Mouse (Mus musculus) forebrain, embryonic 10.5 days (tissue): ENCODE measurements at regions not wholly inside any gene's neighbourhood (a gene's known extent, or its start where the extent isn't known, plus 50 kb on each side); places are given as distances from the start of the nearest gene placed in this dataset.
A peak's percentile ranks its signal among the peaks of the same experiment; 100 is the strongest.

ENCODE experiments used
- DNase-seq: peaks from one replicate; pipeline ENCODE4 v3.0.0-alpha.2; 2017; ENCODE audit warnings: low spot score; ENCODE audit errors: extremely low spot score
- H3K27ac ChIP-seq: fragments of 300-500 bp; sonication (generic); 2 replicates; pipeline ENCODE4 v1.5.1; 2016; ENCODE audit warnings: mild to moderate bottlenecking
- H3K27me3 ChIP-seq: fragments of 300-500 bp; sonication (generic); 2 replicates; pipeline ENCODE4 v1.6.1; 2016; ENCODE audit warnings: mild to moderate bottlenecking; ENCODE audit not compliant: poor library complexity, severe bottlenecking
- H3K36me3 ChIP-seq: fragments of 300-500 bp; sonication (generic); replicated peaks from 2 replicates; pipeline ENCODE4 v1.6.1; 2016; ENCODE audit warnings: mild to moderate bottlenecking, moderate library complexity
- H3K4me1 ChIP-seq: fragments of 300-500 bp; sonication (generic); 2 replicates; pipeline ENCODE4 v1.6.1; 2016
- H3K4me3 ChIP-seq: fragments of 300-500 bp; sonication (generic); 2 replicates; pipeline ENCODE4 v1.5.1; 2016; ENCODE audit warnings: mild to moderate bottlenecking, moderate library complexity
- H3K9me3 ChIP-seq: fragments of 300-500 bp; sonication (generic); 2 replicates; pipeline ENCODE4 v1.6.1; 2016; ENCODE audit warnings: mild to moderate bottlenecking, moderate library complexity
- WGBS: fragments of 180-500 bp; shearing (Covaris S2); methylation state at CpG from one replicate; pipeline ENCODE4 v1.1.7; 2016; 5-methylcytosine and 5-hydroxymethylcytosine counted together

DNA sequence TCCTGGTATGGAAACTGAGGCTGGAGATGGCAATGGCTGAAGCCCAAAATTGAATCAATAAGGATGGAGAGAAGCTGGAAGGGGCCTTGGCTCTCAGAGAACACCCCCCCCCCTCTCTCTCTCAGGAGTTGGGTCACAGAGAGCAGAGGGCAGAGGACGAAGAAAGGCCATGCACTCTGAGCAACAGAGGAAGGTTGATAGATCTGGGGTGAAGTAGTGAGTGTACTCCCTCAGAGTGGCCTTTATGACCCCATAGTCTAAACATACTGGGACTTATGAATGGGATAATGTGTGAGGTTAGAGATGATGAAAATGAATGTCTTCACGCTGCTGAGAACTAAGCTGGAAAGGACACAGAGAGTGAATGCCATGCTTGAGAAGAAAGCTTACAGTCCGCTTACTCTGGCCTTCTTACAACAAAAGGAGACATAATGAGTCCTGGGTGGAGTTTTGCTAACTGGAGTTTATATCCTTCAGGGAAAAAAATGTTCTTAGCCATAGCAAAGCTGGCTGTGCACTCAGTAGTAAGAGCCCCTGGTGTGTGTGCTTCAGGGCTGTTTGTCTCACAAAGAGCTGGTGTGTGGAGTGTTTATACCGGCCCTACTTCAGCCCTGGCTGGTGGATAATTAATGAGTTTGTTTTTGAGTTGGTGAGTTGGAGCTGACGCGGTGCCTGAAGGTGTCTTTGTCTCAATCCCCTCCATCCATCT lies 120.4 kb upstream of the Opcml start:
- DNase-seq: peak; percentile 20
- 16% methylated on average over 6 of the region's 6 CpGs for WGBS
- H3K27me3 ChIP-seq: no peaks in the 10 kb centered on the region
- peak overlapping the region; percentile 67; the same call in 1 of the 2 replicates for H3K27ac ChIP-seq
- no peaks in the 10 kb centered on the region for H3K36me3 ChIP-seq
- no peak overlapping the region for H3K4me3 ChIP-seq
- no peaks in the 10 kb centered on the region for H3K9me3 ChIP-seq
- peaks cover 18% of the 10 kb centered on the region for H3K4me1 ChIP-seq

DNA sequence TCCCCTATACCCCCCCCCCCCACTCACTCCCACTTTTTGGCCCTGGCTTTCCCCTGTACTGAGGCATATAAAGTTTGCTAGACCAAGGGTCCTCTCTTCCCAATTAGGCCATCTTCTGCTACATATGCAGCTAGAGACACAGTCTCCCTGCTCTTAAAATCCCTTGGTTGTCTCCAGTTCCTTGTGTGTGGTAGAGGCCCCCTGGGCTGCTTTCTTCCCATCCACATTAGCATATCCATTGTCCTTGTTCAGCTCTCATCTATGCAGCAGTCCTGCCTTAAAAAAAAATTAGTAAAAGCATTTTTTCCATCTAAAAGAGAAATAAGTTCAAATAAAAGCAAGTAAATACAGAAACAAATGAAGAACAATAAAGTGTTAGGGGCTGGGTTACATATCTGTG lies 105.2 kb upstream of the Opcml start:
- DNase-seq: no peak
- H3K4me3 ChIP-seq: no peak overlapping the region
- H3K27me3 ChIP-seq: no peaks in the 10 kb centered on the region
- peaks cover 4% of the 10 kb centered on the region; the same call in 1 of the 2 replicates for H3K4me1 ChIP-seq
- H3K9me3 ChIP-seq: no peaks in the 10 kb centered on the region
- H3K27ac ChIP-seq: no peak overlapping the region
- H3K36me3 ChIP-seq: no peaks in the 10 kb centered on the region

DNA sequence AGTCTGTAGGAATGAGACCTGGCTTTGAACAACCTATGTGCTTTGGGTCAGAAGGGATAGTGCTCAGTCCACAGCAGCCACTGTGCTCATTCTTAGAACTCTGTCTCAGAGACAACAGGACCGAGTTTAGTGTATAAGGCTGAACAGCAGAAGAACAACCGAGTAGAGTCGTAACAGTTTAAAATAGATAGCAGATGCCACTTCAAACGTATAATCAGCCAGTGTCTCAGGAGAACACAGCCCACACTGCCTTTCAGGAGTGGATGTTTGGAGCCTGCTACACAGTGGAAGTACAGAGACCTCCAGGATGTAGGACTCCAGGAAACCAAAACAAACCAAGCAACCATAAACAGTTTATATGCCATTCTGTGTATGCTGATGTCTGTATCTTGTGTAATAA lies 99.0 kb upstream of the Opcml start:
- no peak overlapping the region for H3K4me3 ChIP-seq
- peaks cover 5% of the 10 kb centered on the region; the same call in 1 of the 2 replicates for H3K4me1 ChIP-seq
- no peaks in the 10 kb centered on the region for H3K9me3 ChIP-seq
- no peak overlapping the region for H3K27ac ChIP-seq
- H3K36me3 ChIP-seq: no peaks in the 10 kb centered on the region
- whole genome bisulfite sequencing: 86% methylated on average over 4 of the region's 4 CpGs
- DNase-seq: no peak
- H3K27me3 ChIP-seq: no peaks in the 10 kb centered on the region

DNA sequence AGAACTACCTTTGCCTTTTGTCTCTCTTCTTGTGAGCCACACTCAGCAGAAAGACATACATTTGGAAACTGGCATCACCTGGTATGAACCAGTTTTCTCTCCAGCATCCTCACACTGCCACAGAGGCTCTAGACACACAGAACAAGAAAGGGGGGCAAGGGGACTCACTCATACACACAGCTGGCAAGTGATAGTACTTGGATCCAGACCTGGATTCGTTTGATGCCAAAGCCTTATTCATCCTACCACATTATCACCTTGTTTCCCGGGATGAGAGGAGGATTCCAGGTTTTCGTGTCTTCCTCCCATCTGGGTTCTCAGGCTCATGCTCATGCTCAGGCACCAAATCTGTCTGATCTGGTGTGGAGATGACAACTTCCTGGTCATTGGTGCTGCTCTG lies 97.8 kb upstream of the Opcml start:
- Histone ChIP-seq H3K36me3 (no peaks in the 10 kb centered on the region), H3K27ac (no peak overlapping the region), H3K9me3 (no peaks in the 10 kb centered on the region), H3K4me1 (peaks cover 5% of the 10 kb centered on the region; the same call in 1 of the 2 replicates), H3K27me3 (no peaks in the 10 kb centered on the region), H3K4me3 (no peak overlapping the region)
- DNase-seq: no peak
- 86% methylated on average over 3 of the region's 3 CpGs for WGBS

DNA sequence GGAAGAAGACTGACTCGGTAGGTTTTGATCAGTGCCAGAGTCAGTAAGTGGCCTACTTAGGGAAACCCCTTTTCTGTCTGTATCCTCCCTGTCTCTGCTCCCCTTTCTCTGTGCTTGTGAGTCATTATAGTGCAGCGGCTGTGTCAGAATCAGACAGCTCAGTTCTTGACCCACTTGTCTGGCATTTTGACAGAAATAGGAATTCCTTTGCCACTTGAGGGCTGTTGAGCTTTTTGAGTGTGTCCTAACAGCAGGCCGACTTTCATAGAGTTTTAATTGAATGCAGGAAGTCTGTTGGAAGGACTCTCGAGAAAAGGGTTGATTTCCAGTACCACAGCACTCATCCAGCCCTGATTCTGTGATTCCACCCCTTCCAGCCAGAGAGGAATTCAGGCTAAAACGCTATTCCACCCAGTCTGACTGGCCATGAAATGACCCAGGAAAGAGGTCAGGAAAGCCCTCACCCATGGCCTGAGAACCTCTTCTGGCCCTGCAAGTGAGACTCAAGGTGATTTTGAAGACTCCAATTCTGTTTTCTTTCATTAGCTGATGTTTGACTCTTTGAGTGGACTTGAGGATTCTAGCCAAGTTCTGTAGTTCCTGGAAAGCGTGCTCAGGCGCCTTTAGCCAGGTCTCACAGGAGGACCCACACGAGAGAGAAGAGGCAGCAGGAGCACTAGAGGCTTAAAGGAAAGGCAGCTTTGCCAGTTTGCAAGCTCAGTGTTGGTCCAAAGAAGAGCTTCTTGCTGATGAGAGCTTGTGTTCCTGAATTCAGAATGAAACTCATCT lies 95.6 kb upstream of the Opcml start:
- Histone ChIP-seq H3K9me3 (no peaks in the 10 kb centered on the region), H3K27me3 (no peaks in the 10 kb centered on the region), H3K4me3 (no peak overlapping the region), H3K4me1 (peaks cover 5% of the 10 kb centered on the region; the same call in 1 of the 2 replicates), H3K36me3 (no peaks in the 10 kb centered on the region), H3K27ac (no peak overlapping the region)
- WGBS: 77% methylated on average over 8 of the region's 8 CpGs
- no peak for DNase-seq

DNA sequence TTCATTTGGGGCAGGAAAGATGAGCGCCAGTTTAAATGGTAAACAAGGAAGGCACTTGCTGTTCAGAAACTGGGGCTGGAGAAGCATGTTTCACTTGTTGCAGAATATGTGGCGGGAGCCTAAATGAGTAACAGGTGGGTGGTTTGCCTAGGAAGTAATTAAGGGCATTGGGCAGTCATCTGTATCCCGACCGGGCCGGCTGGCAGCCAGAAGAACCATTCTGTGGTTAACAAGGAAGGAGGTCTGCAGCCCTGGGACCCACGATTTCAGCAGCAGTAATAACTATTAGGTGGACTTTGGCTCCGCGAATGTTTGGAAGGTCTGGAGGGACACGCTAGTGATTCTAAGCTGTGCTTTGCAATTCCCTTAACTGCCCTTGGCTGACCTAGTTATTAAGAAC lies 89.0 kb upstream of the Opcml start:
- 75% methylated on average over 9 of the region's 9 CpGs for WGBS
- H3K27ac ChIP-seq: no peak overlapping the region
- H3K4me1 ChIP-seq: no peaks in the 10 kb centered on the region
- H3K9me3 ChIP-seq: no peaks in the 10 kb centered on the region
- no peaks in the 10 kb centered on the region for H3K27me3 ChIP-seq
- DNase-seq: no peak
- no peak overlapping the region for H3K4me3 ChIP-seq
- no peaks in the 10 kb centered on the region for H3K36me3 ChIP-seq

DNA sequence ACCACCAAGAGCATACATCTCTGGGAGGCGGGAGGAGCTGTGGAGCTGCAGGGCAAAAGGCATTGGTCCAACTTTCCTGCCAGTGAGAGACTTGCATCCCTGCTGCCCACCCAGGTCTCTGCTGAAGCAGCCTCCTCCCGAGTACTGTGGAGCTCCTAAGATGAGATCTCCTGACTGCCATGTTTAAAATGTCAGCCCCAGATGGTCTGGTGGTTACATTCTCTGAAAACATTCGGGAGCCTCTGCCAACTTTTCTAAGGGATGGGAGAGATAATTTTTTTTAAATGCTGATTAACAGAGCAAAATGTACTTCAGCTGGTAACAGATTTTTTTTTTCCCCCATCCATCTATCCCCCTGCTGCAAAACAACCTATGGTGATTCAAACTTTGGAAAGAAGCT lies 88.4 kb upstream of the Opcml start:
- Histone ChIP-seq H3K27me3 (no peaks in the 10 kb centered on the region), H3K4me1 (no peaks in the 10 kb centered on the region), H3K9me3 (no peaks in the 10 kb centered on the region), H3K36me3 (no peaks in the 10 kb centered on the region), H3K4me3 (no peak overlapping the region), H3K27ac (no peak overlapping the region)
- DNase-seq: no peak
- 76% methylated on average over 3 of the region's 3 CpGs for WGBS

DNA sequence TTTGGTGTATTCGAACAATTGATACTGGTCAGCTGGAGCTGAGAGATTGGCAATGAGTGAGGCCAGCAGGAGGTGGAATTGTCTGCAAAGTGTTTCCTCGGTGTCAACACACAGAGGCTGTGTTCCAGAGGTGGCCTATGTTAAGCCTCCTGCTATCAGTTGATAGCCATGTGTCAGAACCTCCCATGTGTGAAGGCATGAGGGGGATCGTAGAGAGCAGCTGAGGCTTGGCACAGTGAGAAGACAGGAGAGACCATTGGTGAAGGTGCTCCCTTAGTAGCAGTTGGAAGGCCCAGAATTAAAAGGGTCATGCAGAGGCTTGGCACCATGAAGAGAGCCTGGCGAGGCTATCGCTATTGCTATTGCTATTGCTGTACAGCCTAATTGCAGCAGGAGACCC lies 86.6 kb upstream of the Opcml start:
- H3K27me3 ChIP-seq: no peaks in the 10 kb centered on the region
- no peaks in the 10 kb centered on the region for H3K36me3 ChIP-seq
- no peaks in the 10 kb centered on the region for H3K4me1 ChIP-seq
- no peak overlapping the region for H3K27ac ChIP-seq
- H3K9me3 ChIP-seq: no peaks in the 10 kb centered on the region
- no peak for DNase-seq
- WGBS: 80% methylated on average over 5 of the region's 5 CpGs
- no peak overlapping the region for H3K4me3 ChIP-seq

DNA sequence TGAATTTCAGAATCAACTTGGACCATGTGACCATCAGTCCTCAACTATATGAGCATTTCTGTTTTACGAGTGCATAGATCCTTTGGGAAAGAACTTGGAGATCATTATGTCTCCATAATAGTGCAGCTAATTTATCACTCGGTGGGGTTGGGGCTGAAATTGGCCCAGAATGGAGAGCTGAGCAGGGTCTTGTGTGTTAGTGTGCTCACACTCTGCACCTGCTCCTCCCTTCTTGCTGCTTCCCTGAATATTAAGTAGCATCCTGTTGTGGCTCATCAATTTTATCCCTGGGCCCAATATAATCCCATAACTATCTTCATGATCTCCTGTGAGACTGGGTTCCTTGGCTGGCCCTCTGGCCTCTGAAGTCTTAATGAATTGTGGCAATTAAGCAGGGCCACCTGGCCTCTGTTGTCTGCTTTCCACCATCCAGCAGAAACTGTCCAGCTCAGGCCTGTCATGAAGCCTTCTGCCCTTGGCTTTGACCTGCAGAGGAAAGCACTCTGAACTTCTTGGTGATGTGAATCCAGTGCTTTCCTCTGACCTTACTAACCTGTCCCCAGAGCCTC lies 66.7 kb upstream of the Opcml start:
- peaks cover 6% of the 10 kb centered on the region for H3K4me1 ChIP-seq
- no peak overlapping the region for H3K27ac ChIP-seq
- H3K9me3 ChIP-seq: no peaks in the 10 kb centered on the region
- H3K4me3 ChIP-seq: no peak overlapping the region
- no peaks in the 10 kb centered on the region for H3K27me3 ChIP-seq
- H3K36me3 ChIP-seq: no peaks in the 10 kb centered on the region
- WGBS: 86% methylated on average over 2 of the region's 2 CpGs
- no peak for DNase-seq

DNA sequence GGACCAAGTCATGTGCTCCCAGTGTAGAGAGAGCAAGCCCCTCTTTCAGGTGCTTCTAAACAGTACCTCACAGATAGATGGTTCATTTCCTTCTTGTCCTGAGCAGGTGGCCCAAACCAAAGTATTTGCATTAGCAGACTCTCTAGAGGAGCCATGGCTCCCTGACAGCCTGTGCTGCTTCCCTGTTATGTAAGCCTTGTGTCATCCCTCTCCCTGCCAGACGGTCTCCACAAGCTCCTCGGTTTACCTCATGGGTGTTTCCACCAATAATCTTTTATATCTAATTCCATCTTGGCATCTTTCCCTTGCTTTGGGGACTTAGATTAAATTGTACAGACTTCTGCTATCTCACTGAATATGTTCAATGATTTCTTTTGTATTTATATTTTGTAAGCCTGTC lies 66.0 kb upstream of the Opcml start:
- H3K27ac ChIP-seq: no peak overlapping the region
- no peak for DNase-seq
- WGBS: 87% methylated on average over 2 of the region's 2 CpGs
- peaks cover 12% of the 10 kb centered on the region for H3K4me1 ChIP-seq
- no peaks in the 10 kb centered on the region for H3K27me3 ChIP-seq
- H3K36me3 ChIP-seq: no peaks in the 10 kb centered on the region
- no peaks in the 10 kb centered on the region for H3K9me3 ChIP-seq
- H3K4me3 ChIP-seq: no peak overlapping the region

DNA sequence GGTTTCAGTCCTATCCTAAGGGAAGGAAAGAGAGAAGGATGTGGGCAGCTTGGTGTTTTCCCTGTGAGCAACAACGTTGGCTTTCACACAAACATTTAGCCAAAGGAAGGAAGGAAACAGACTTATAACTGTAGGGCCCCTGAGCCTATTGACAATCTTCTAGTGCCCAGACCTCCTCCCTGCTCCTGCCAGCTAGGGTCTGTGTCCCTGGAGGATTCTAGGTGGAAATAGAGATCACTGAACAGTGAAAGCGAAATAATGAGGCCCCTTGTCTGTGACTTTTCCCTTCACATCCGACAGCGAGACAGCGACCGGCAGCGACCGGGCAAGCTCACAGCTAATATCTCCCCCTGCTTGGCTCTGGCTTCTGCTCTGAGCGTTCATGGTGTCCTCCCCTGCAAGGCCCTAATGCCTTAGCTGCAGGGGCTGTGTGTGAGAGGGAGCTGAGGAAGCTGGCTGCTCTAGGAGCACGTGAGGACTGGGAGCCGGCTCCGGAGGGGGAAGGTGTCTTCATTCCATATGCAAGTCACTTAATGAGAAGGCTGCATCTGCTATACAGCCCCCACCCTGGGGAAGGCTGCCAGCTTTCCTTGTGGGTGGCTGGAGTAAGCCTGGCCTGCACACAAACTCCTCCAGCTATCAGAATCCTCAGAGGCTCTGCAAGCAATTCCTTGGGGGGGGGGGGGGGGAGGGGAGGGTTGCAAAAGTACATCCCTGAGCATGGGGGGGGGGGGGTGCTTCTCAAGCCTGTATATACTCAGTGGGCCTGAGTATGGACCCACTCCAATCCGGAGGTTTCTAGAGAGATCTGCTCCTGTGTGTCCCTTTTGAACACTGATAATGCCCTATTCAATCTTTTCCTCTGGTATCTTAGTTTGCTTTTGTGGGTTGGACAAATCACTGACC lies 61.7 kb upstream of the Opcml start:
- Histone ChIP-seq H3K4me1 (peaks cover 13% of the 10 kb centered on the region), H3K27ac (peak overlapping the region; percentile 79), H3K27me3 (no peaks in the 10 kb centered on the region), H3K9me3 (no peaks in the 10 kb centered on the region), H3K36me3 (no peaks in the 10 kb centered on the region), H3K4me3 (peak overlapping the region; percentile 26; the same call in 1 of the 2 replicates)
- 10% methylated on average over 13 of the region's 13 CpGs for WGBS
- peak; percentile 18 for DNase-seq

DNA sequence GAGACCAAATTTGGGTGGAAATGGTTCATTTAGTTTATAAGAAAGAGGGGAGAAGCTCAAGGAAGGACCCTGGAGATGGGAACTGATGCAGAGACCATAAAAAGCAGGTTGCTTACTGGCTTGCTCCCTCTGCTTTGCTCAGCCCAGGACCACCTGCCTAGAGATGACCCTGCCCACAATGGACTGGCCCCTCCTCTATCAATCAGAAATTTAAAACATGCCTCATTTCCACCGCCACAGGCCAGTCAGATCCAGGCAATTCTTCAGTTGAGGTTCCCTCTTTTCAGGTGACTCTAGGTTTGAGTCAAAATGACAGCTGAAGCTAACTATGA lies 61.1 kb upstream of the Opcml start:
- 0 out of 2 replicates have a peak overlapping the region, but pooled peaks have one; percentile 79 for H3K27ac ChIP-seq

More for the DNA sequence above, 61.1 kb upstream of the Opcml start:
- no peak for DNase-seq
- Histone ChIP-seq H3K9me3 (no peaks in the 10 kb centered on the region), H3K4me1 (peaks cover 13% of the 10 kb centered on the region), H3K4me3 (no peak overlapping the region), H3K27me3 (no peaks in the 10 kb centered on the region), H3K36me3 (no peaks in the 10 kb centered on the region)
- WGBS: 52% methylated on average over 1 of the region's 1 CpGs
